Mouse (Mus musculus) lung, embryonic 15.5 days (tissue): ENCODE measurements around the gene Tspan2. TPM values are rescaled to one million over a fixed set of nuclear protein-coding genes. Genes with fewer than 3 reads are reported as not detected.

Source experiments
- ATAC-seq: fragments of 200-750 bp; cut with Nextera tagmentation; 2 replicates; pipeline ENCODE4 v1.8.0; 2017; ENCODE audit warnings: moderate number of reproducible peaks, borderline replicate concordance; ENCODE audit not compliant: low FRiP score, low TSS enrichment; ENCODE audit errors: extremely low read depth
- H3K27ac ChIP-seq: fragments of 300-500 bp; sonication (generic); 2 replicates; pipeline ENCODE4 v1.5.1; 2015; ENCODE audit warnings: moderate library complexity, mild to moderate bottlenecking, inconsistent platforms
- H3K27me3 ChIP-seq: fragments of 300-500 bp; sonication (generic); 2 replicates; pipeline ENCODE4 v1.6.1; 2015; ENCODE audit warnings: inconsistent platforms
- H3K36me3 ChIP-seq: fragments of 300-500 bp; sonication (generic); 2 replicates; pipeline ENCODE4 v1.6.1; 2015; ENCODE audit warnings: inconsistent platforms
- H3K4me1 ChIP-seq: fragments of 300-500 bp; sonication (generic); 2 replicates; pipeline ENCODE4 v1.6.1; 2015; ENCODE audit warnings: inconsistent platforms
- H3K4me2 ChIP-seq: fragments of 300-500 bp; sonication (generic); 2 replicates; pipeline ENCODE4 v1.6.1; 2015; ENCODE audit warnings: inconsistent platforms, mild to moderate bottlenecking, moderate library complexity
- H3K4me3 ChIP-seq: fragments of 300-500 bp; sonication (generic); 2 replicates; pipeline ENCODE4 v1.5.1; 2015; ENCODE audit warnings: mild to moderate bottlenecking, inconsistent platforms
- H3K9ac ChIP-seq: fragments of 300-500 bp; sonication (generic); 2 replicates; pipeline ENCODE4 v1.6.1; 2015; ENCODE audit warnings: inconsistent platforms
- H3K9me3 ChIP-seq: fragments of 300-500 bp; sonication (generic); 2 replicates; pipeline ENCODE4 v1.6.1; 2016; ENCODE audit warnings: inconsistent platforms
- WGBS: fragments of 180-500 bp; shearing (Covaris S2); methylation state at CpG from one replicate; pipeline ENCODE4 v1.1.7; 2015; 5-methylcytosine and 5-hydroxymethylcytosine counted together
- polyA plus RNA-seq: library from polyadenylated mRNA; unstranded; fragments of >200 nt; fragmentation: Nextera tagmentation; extraction: Ambion mirVana; gene quantifications from 2 replicates; pipeline ENCODE4 v1.2.1, GENCODE M21; 2015

The Tspan2 gene
- polyA plus RNA-seq, 1 experiment from 2014 or later = 15.6 TPM

GRCm38 (mm10) chr3:102735638-102736037 is 1.3 kb downstream of the Tspan2 start:
- no peak overlapping the region for H3K9ac ChIP-seq
- WGBS = 56% methylated on average over 6 of the region's 6 CpGs
- H3K27ac ChIP-seq = no peak overlapping the region
- H3K9me3 ChIP-seq = no peaks in the 10 kb centered on the region
- peak overlapping the region; percentile 92 for H3K4me2 ChIP-seq
- H3K4me3 ChIP-seq = peak overlapping the region; percentile 57
- ATAC-seq = no peak
- H3K27me3 ChIP-seq = no peaks in the 10 kb centered on the region
- peaks cover 18% of the 10 kb centered on the region for H3K4me1 ChIP-seq
- no peaks in the 10 kb centered on the region for H3K36me3 ChIP-seq

- H3K36me3 ChIP-seq = no peaks in the 10 kb centered on the region
- no peaks in the 10 kb centered on the region for H3K9me3 ChIP-seq
- no peak overlapping the region for H3K27ac ChIP-seq
- 60% methylated on average over 6 of the region's 6 CpGs for WGBS
- no peak for ATAC-seq
- peaks cover 18% of the 10 kb centered on the region for H3K4me1 ChIP-seq
- no peak overlapping the region for H3K4me3 ChIP-seq
- no peak overlapping the region for H3K9ac ChIP-seq
- no peak overlapping the region for H3K4me2 ChIP-seq
- no peaks in the 10 kb centered on the region for H3K27me3 ChIP-seq
These were observed 2.1 kb downstream of the Tspan2 start for GRCm38 (mm10) chr3:102736436-102736835.

GRCm38 (mm10) chr3:102737106-102737505 is 2.8 kb downstream of the Tspan2 start:
- H3K4me3 ChIP-seq = no peak overlapping the region
- H3K36me3 ChIP-seq = no peaks in the 10 kb centered on the region
- H3K27ac ChIP-seq = peak overlapping the region; percentile 69; the same call in 1 of the 2 replicates
- H3K9ac ChIP-seq = no peak overlapping the region
- H3K4me2 ChIP-seq = 0 out of 2 replicates have a peak overlapping the region, but pooled peaks have one; percentile 6
- 73% methylated on average over 6 of the region's 6 CpGs for WGBS
- no peaks in the 10 kb centered on the region for H3K27me3 ChIP-seq
- H3K4me1 ChIP-seq = peaks cover 18% of the 10 kb centered on the region
- ATAC-seq = no peak
- no peaks in the 10 kb centered on the region for H3K9me3 ChIP-seq

- Histone ChIP-seq H3K27me3 (no peaks in the 10 kb centered on the region), H3K4me1 (peaks cover 26% of the 10 kb centered on the region), H3K4me2 (peak overlapping the region; percentile 22; the same call in 1 of the 2 replicates), H3K4me3 (no peak overlapping the region), H3K9ac (no peak overlapping the region), H3K27ac (peak overlapping the region; percentile 69), H3K9me3 (no peaks in the 10 kb centered on the region), H3K36me3 (no peaks in the 10 kb centered on the region)
- WGBS = 60% methylated on average over 10 of the region's 10 CpGs
- no peak for ATAC-seq
These were observed 4.0 kb downstream of the Tspan2 start for GRCm38 (mm10) chr3:102738161-102738901.

- Histone ChIP-seq H3K27ac (peak overlapping the region; percentile 54), H3K4me2 (no peak overlapping the region)
- 63% methylated on average over 6 of the region's 6 CpGs for WGBS
These were observed 4.6 kb downstream of the Tspan2 start for GRCm38 (mm10) chr3:102738926-102739325.

GRCm38 (mm10) chr3:102742725-102743124 is 8.4 kb downstream of the Tspan2 start:
- WGBS = 45% methylated on average over 4 of the region's 4 CpGs
- Histone ChIP-seq H3K4me1 (peaks cover 29% of the 10 kb centered on the region), H3K9me3 (no peaks in the 10 kb centered on the region), H3K27me3 (no peaks in the 10 kb centered on the region), H3K4me3 (no peak overlapping the region), H3K9ac (no peak overlapping the region), H3K27ac (peak overlapping the region; percentile 68), H3K36me3 (no peaks in the 10 kb centered on the region), H3K4me2 (no peak overlapping the region)
- ATAC-seq = no peak

More at GRCm38 (mm10) chr3:102738926-102739325, 4.6 kb downstream of the Tspan2 start:
- Histone ChIP-seq H3K27me3 (no peaks in the 10 kb centered on the region), H3K4me3 (no peak overlapping the region), H3K4me1 (peaks cover 32% of the 10 kb centered on the region), H3K9me3 (no peaks in the 10 kb centered on the region), H3K9ac (no peak overlapping the region), H3K36me3 (no peaks in the 10 kb centered on the region)
- no peak for ATAC-seq

- ATAC-seq = peak; percentile 59
- H3K27me3 ChIP-seq = no peaks in the 10 kb centered on the region
- H3K4me2 ChIP-seq = no peak overlapping the region
- no peaks in the 10 kb centered on the region for H3K36me3 ChIP-seq
- no peak overlapping the region for H3K9ac ChIP-seq
- peaks cover 25% of the 10 kb centered on the region for H3K4me1 ChIP-seq
- no peaks in the 10 kb centered on the region for H3K9me3 ChIP-seq
- WGBS = 41% methylated on average over 4 of the region's 4 CpGs
- peak overlapping the region; percentile 68 for H3K27ac ChIP-seq
- no peak overlapping the region for H3K4me3 ChIP-seq
These were observed 8.9 kb downstream of the Tspan2 start for GRCm38 (mm10) chr3:102743202-102743601.

- 82% methylated on average over 9 of the region's 9 CpGs for WGBS
- peaks cover 24% of the 10 kb centered on the region for H3K4me1 ChIP-seq
- no peaks in the 10 kb centered on the region for H3K9me3 ChIP-seq
- no peak overlapping the region for H3K4me2 ChIP-seq
- no peak overlapping the region for H3K9ac ChIP-seq
- peak overlapping the region; percentile 68 for H3K27ac ChIP-seq
- no peaks in the 10 kb centered on the region for H3K36me3 ChIP-seq
- H3K4me3 ChIP-seq = no peak overlapping the region
- no peaks in the 10 kb centered on the region for H3K27me3 ChIP-seq
- ATAC-seq = no peak
These were observed 9.6 kb downstream of the Tspan2 start for GRCm38 (mm10) chr3:102743781-102744471.

GRCm38 (mm10) chr3:102744657-102745056 is 10.3 kb downstream of the Tspan2 start:
- H3K4me1 ChIP-seq = peaks cover 24% of the 10 kb centered on the region
- 28% methylated on average over 5 of the region's 5 CpGs for WGBS
- H3K27me3 ChIP-seq = no peaks in the 10 kb centered on the region
- H3K4me2 ChIP-seq = no peak overlapping the region
- no peaks in the 10 kb centered on the region for H3K36me3 ChIP-seq
- H3K27ac ChIP-seq = 0 out of 2 replicates have a peak overlapping the region, but pooled peaks have one; percentile 68
- ATAC-seq = no peak
- no peaks in the 10 kb centered on the region for H3K9me3 ChIP-seq
- no peak overlapping the region for H3K9ac ChIP-seq
- no peak overlapping the region for H3K4me3 ChIP-seq

GRCm38 (mm10) chr3:102746174-102746573 is 11.8 kb downstream of the Tspan2 start:
- H3K9ac ChIP-seq = no peak overlapping the region
- H3K4me3 ChIP-seq = no peak overlapping the region
- H3K27ac ChIP-seq = no peak overlapping the region
- no peak overlapping the region for H3K4me2 ChIP-seq
- WGBS = 82% methylated on average over 4 of the region's 4 CpGs
- no peak for ATAC-seq
- no peaks in the 10 kb centered on the region for H3K9me3 ChIP-seq
- H3K27me3 ChIP-seq = no peaks in the 10 kb centered on the region
- H3K36me3 ChIP-seq = no peaks in the 10 kb centered on the region
- H3K4me1 ChIP-seq = peaks cover 24% of the 10 kb centered on the region

GRCm38 (mm10) chr3:102748038-102748437 is 13.7 kb downstream of the Tspan2 start:
- Histone ChIP-seq H3K36me3 (no peaks in the 10 kb centered on the region), H3K4me3 (no peak overlapping the region), H3K9me3 (no peaks in the 10 kb centered on the region), H3K9ac (no peak overlapping the region), H3K4me1 (peaks cover 18% of the 10 kb centered on the region), H3K27me3 (no peaks in the 10 kb centered on the region), H3K27ac (no peak overlapping the region), H3K4me2 (no peak overlapping the region)
- 66% methylated on average over 3 of the region's 3 CpGs for WGBS
- ATAC-seq = no peak

- H3K4me3 ChIP-seq = no peak overlapping the region
- no peaks in the 10 kb centered on the region for H3K27me3 ChIP-seq
- H3K4me1 ChIP-seq = peaks cover 13% of the 10 kb centered on the region
- no peaks in the 10 kb centered on the region for H3K9me3 ChIP-seq
- ATAC-seq = no peak
- no peak overlapping the region for H3K4me2 ChIP-seq
- no peaks in the 10 kb centered on the region for H3K36me3 ChIP-seq
- no peak overlapping the region for H3K27ac ChIP-seq
- WGBS = 79% methylated on average over 5 of the region's 5 CpGs
- H3K9ac ChIP-seq = no peak overlapping the region
These were observed 14.4 kb downstream of the Tspan2 start for GRCm38 (mm10) chr3:102748686-102749085.
